Mouse (Mus musculus): Measurements from ENCODE around the gene Dnajc12.
"Not testable (repeated sequence)": the region's sequence is repeated elsewhere in the genome, so short reads cannot be mapped to it uniquely, and the experiment has no call there.

Gene Dnajc12

DNA sequence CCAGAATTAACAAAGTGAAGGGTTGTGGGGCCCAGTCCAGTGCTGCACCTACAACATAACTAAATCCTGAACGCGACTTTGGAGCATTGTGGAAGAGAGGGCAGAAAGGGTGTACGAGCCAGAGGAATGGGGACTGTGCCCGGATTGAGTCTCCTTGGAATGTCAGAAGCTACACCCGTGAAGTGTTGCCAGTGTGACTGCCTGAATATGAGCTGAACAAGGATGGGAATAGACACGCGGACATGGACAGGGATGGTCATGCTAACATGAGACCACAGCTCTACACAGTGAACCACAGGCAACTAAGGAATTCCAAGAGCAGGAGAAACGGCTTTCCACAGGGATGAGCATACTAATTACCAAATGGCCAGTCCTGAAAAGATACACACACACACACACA, 49.9 kb downstream of the Dnajc12 start:
- no peak for DNase-seq

- DNase-seq, result no peak
Observed at GRCm38 (mm10) chr10:63432887-63433286, 50.6 kb downstream of the Dnajc12 start.

DNA sequence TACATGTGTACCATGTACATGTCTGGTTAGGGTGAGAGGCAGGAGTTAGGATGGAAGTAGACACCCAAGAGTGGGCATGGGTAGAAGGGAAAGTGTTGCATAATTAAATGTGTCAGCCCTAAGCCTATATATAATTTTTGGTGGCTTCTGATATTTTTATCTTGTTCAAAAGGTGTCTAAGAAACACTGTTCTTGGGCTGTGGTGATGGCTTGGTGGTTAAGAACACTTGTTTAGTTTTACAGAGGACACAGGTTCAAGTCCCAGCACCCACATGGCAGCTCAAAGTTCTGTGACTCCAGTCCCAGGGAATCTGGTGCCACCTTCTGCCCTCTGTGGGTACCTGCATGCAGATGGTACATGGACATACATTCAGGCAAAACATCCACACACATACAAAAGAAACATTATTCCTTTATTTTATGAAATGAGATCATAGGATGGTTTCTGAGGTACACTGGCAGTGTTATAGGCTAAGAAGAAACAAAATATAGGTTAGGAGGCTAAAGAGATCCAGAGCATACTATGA, 56.6 kb downstream of the Dnajc12 start:
- DNase-seq, result no peak

- DNase-seq, result no peak
Observed at GRCm38 (mm10) chr10:63439694-63440228, 57.5 kb downstream of the Dnajc12 start.

DNA sequence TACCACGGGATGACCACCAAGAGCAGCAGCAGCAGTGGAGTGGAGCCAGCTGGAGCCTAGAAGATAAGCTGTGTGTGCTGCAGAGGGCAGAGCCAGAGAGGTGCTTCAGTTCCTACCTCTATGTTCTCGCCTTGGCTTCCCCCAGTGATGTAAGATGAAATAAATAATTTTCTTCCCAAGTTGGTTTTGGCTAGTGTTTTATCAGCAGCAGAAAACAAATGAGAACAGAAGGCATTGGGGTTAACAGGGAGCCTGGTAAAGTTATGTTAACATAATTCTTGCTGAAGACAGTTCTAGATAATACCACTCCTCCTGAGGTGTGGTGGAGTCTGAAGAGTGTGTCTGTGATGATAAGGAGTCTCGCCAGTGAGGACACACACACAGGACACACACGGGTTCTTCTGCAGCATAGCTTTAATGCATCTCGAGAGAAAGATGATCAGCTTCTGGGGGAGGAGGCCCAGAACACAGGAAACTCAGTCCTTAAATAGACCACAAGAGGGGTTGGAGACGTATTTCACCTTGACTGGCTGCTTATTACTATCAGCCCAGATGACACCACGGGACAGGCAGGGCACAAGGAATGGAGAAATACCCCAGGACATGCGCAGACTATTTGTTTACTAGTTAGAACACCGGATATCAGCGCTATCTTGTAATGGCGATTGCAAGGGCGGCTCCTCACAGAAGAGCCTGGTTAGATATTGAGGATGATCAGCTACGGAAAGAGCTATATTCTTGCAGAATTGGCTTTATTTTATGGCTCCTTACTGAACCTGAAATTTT, 62.6 kb downstream of the Dnajc12 start:
- not testable (repeated sequence) for DNase-seq

DNA sequence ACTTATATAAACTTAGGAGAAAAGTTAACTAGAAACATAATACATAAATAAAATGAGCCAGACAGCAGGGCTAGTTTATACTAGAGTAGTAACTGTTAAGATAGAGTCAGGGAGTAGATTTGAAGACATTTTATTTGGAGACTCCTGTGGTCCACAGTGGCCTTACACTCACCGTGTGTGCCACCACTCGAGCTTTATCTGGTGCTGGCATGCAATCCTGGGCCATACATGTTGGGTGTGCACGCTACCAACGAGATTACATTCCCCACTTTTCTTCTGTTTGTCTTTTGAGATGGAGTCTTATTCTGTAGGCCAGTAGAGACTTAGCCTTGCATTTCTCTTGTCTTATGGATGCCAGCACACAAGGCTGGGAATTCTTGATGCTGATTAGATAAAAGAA, 71.7 kb downstream of the Dnajc12 start:
- no peak for DNase-seq

DNA sequence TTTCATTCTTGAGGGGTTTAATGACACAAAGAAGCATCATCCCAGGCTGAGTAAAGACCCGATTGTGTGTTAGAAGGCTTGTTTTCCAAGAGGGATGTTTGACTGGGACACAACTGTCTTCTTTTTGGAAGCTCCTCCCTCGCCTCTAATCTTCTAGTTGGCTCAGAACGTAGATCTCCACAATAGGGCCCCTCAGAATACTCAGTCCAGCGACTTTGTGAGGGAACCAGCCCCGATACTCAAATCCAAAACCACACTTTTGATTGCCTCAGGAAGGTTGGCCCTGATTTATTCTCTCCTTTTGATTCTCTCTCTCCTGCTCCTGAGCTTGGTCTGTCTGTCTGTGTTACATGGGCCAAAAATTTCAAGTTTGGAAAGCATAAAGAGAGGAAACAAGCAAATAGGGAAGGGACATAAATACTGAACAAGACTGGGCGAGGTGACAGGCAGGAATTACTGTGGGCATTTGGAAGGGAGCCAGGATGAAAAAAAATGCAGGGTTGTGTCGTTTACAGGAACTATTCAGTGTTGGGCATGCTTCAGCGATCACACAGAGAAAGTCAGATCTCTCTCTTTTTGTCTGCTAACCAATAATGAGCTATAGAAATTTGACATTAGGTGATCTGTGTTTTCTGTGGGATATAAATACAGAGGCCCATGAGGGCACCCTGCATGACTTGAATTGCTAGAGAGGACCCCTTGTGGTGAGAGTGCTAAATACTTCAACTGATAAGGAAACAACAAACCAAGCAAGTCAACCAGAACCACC, 73.1 kb downstream of the Dnajc12 start:
- DNase-seq, result peak; percentile 56 to 73

GRCm38 (mm10) chr10:63457292-63458128, 75.3 kb downstream of the Dnajc12 start:
- DNase-seq, result no peak
